Mouse (Mus musculus) embryo, embryonic 10.5 days (tissue): ENCODE data around the gene Tmem52.
A peak's percentile ranks its signal among the peaks of the same experiment; 100 is the strongest.

ENCODE experiments used
- DNase-seq: peaks from one replicate; pipeline ENCODE4 v3.0.0-alpha.2; 2015; ENCODE audit warnings: low spot score

The Tmem52 gene

DNA sequence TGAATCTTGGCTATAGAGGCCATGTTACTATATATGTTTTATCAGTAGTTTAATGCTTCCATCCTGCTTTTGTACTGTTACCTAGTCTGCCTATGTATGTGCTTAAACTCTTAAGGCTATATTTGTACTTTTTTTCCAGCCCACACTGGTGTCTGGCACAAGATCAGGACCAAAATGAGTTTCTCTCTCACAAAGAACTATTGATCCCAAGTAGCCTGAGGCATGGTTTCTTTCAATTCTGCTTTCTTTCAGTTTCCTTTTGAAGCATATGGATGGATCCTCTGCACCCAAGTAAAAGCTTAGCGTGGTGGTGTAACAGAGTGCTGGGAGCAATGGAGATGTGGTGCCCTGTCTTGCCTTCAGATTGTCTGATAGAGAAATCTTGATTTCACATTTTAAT is 42.1 kb downstream of the Tmem52 start:
- peak; percentile 21 for DNase-seq

DNA sequence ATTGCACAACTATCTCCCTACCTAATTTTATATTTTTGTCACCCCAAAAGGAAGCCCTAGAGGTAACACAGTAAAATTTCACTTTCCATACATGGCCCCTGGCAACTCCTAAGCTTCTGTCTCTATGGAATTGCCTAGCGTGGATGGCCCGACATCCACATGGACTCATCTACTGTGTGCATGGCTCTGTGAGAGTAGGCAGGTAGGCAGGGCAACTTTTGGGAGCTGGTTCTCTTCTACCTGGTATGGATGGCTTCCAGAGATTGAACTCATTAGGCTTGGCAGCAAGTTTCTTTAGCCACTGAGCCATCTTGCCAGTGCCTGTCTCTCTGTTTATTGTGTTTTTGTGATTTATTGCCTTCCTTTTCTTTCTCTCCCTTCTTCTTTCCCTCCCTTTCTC is 45.9 kb downstream of the Tmem52 start:
- no peak for DNase-seq

DNA sequence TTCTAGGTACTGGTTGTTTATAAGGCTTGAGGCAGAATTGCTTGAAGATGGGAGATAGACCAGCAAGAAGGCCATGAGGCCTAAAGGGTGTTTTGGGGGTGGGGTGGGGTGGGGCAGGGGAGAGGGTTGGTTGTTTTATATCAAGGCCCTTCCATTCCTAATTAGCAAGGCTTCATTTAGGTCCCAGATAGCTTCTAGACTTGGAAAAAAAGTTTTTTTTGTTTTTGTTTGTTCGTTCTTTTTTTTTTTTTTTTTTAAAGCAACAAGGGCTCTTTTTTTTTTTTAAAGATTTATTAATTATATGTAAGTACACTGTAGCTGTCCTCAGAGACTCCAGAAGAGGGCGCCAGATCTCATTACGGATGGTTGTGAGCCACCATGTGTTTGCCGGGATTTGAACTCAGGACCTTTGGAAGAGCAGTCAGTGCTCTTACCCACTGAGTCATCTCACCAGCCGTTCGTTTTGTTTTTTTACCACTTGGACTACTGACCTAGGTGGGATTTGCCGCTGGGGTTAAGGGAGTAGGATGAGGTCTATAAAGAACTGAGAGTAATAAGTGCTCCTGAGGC is 49.1 kb downstream of the Tmem52 start:
- no peak for DNase-seq
